Mouse (Mus musculus) myocyte (in vitro differentiated cells): ENCODE results near the gene Dhh.

Source experiments
- CEBPB ChIP-seq: IDR thresholded peaks from 2 replicates; pipeline ENCODE4 v1.6.1; 2011; ENCODE audit warnings: mild to moderate bottlenecking, moderate library complexity; ENCODE audit not compliant: poor library complexity, insufficient read depth, severe bottlenecking
- POLR2A ChIP-seq: IDR thresholded peaks from one replicate; pipeline ENCODE4 v1.6.1; 2011; ENCODE audit warnings: low read depth, mild to moderate bottlenecking, control low read depth, moderate library complexity; ENCODE audit not compliant: insufficient read length
- TCF12 ChIP-seq: IDR thresholded peaks from one replicate; pipeline ENCODE4 v1.6.1; 2011; ENCODE audit warnings: mild to moderate bottlenecking, control low read depth; ENCODE audit not compliant: poor library complexity, insufficient read depth, severe bottlenecking
- USF1 ChIP-seq: IDR thresholded peaks from one replicate; pipeline ENCODE4 v1.6.1; 2011; ENCODE audit warnings: low read depth, mild to moderate bottlenecking, control low read depth, moderate library complexity

DNA sequence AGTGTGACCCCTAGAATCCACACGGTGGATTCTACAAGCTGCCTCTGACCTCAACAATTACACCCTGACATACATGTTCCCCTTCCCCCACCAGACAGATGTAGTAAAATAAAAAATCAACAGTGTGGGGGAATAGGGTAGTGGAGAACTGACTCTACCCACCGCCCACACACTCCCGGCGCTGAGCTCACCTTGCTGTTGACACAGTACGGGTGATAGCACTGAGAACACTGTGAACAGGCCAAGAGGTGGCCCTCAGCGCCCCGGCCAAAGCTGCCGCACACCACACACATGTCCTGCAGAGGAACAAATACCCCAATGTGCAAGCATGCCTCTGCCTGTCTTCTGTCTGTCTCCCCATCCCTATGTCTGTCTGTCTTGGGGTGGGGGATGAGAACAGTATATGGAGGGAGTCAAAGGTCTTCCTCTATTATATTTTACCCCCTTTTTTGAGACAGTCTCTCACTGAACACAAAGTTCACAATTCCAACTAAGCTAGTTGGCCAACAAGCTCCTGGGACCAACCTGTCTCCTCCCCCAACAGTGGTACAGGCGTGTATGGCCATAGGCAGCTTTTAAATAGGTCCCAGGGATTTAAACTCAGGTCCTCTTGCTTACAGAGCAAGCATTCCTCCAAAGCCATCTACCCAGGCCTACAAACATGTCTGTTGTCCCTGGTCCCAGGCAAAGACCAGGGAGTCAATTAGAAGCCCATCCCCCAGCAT, 38.9 kb downstream of the Dhh start:
- TF ChIP-seq USF1 (no peak), CEBPB (no peak), TCF12 (no peak), POLR2A (no peak)
